Mouse (Mus musculus): Measurements from ENCODE around the gene Cox5a.

DNA sequence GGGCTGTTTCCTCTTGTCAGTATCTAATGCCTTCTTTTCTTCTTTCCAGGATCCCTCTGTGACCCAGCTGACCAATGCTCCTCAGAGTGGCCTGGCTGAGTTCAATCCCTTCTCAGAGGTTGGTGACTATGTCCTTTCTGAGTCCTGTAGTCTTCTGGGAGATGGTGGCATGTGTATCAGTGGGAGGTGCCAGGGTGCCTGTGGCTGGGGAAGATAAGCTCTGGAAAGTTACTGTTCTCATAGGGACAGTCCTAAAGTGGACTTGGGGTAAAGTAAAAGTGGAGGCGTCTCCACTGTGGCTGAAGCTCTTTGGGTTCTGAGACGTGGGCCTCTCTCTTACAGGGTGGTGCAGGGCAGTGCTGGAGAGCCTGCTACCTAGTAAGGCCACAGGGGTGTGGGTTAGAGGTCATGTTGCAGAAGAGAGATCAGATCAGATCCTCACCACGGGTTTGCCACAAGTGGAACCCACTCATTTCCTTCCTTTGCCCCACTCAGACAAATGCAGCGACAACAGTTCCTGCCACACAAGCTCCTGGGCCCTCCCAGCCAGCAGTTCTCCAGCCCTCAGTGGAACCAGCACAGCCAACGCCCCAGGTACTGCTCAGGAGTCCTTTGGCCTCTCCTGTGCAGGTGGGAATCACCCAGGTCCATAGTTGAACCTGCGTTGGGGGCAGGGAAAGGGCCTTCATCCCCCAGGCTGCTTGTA, 56.2 kb downstream of the Cox5a start:
- TF ChIP-seq CTCF (conservative IDR thresholded peaks at IDR 0.05; ENCODE audit: insufficient read depth, insufficient read length, low read depth, low read length) = no peak
- no peak for TF ChIP-seq POLR2A (IDR thresholded peaks at IDR 0.05; ENCODE audit: low read depth, low read length)

Measured in kidney, adult 2 months (tissue).